ENCODE assay signal across 7 mouse cellular contexts in the genomic region with DNA sequence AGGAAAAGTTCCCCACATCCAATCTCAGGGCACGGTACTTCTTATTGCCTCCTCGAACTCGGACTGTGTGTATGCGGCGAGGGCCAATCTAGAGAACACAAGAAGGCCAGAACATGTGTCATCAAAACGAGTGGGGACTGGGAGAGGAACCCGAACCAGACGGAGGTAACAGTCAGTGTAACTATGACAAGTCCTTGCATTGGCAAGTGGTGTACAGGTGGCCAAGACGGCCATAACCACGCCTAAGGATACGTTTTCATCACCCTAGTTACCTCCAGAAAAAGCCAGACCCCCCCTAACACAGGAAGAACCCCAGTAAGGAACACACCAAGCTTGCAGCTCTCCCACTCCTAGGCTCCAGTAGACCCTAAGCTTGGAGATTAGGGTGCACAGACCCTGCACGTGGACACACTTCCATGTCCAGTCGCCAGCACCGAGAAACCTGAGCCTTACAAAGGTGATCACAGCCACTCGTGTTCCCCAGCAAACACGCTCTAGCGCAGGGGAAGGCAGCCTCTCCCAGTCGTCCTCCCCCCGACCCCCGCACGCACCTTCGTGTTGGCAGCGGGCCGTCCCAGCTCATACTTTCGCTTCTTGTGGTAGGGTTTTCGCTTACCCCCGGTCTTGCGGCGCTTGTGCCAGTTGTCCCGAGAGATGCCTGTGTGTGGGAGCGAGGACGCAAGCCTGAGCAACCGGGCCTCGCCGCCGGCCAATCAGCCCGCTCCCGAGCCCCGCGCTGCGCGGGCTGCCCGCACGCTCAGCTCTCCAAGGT. TPM values are rescaled to one million over a fixed set of nuclear protein-coding genes. Genes with fewer than 3 reads are reported as not detected.
DNase-seq lines count a peak whose midpoint lies in the region; ATAC-seq lines count a peak whose summit lies in the region.

No protein-coding gene starts in this region.

- peak overlapping the region; percentile 99 for H3K9ac ChIP-seq in lung, embryonic 16.5 days (ENCODE audit: low read length)
- H3K9ac ChIP-seq in hindbrain, embryonic 11.5 days (ENCODE audit: low read depth, low read length): peak overlapping the region; percentile 97

- peak overlapping the region; percentile 87 for H3K4me2 ChIP-seq in lung, embryonic 16.5 days (ENCODE audit: low read depth, low read length)
- peak overlapping the region; percentile 92 for H3K4me2 ChIP-seq in hindbrain, embryonic 11.5 days (replicated peaks; ENCODE audit: low read depth, low read length)

- DNase-seq in lung, postnatal 4 days: no peak
- DNase-seq in embryonic facial prominence, embryonic 10.5 days (ENCODE audit: low spot score): peak; percentile 41
- peak; percentile 40 for DNase-seq in hindbrain, embryonic 11.5 days (ENCODE audit: low spot score)
- no peak for DNase-seq in yolk sac, embryonic 10.5 days (ENCODE audit: low spot score)

- H3K27ac ChIP-seq in lung, embryonic 16.5 days (ENCODE audit: low read length): peak overlapping the region; percentile 93
- peak overlapping the region; percentile 100 for H3K27ac ChIP-seq in embryonic facial prominence, embryonic 10.5 days (replicated peaks)
- H3K27ac ChIP-seq in hindbrain, embryonic 11.5 days (ENCODE audit: low read depth, low read length): peak overlapping the region; percentile 90

- WGBS in lung, embryonic 16.5 days: under 1% methylated on average over 44 of the region's 44 CpGs
- WGBS in embryonic facial prominence, embryonic 10.5 days: 1% methylated on average over 44 of the region's 44 CpGs
- WGBS in hindbrain, embryonic 11.5 days: 3% methylated on average over 44 of the region's 44 CpGs

- peaks cover 17% of the 10 kb centered on the region for H3K4me1 ChIP-seq in lung, embryonic 16.5 days (replicated peaks; ENCODE audit: control insufficient read depth, insufficient read depth, low read length)
- peaks cover 23% of the 10 kb centered on the region for H3K4me1 ChIP-seq in embryonic facial prominence, embryonic 10.5 days
- H3K4me1 ChIP-seq in hindbrain, embryonic 11.5 days (replicated peaks; ENCODE audit: control insufficient read depth, insufficient read depth, low read length): no peaks in the 10 kb centered on the region; the same call in none of the 2 replicates

- no peaks in the 10 kb centered on the region for H3K27me3 ChIP-seq in lung, embryonic 16.5 days (ENCODE audit: control insufficient read depth, insufficient read depth, low read depth, low read length)
- no peaks in the 10 kb centered on the region for H3K27me3 ChIP-seq in embryonic facial prominence, embryonic 10.5 days (replicated peaks; ENCODE audit: low read depth, poor library complexity, severe bottlenecking)
- no peaks in the 10 kb centered on the region for H3K27me3 ChIP-seq in hindbrain, embryonic 11.5 days (ENCODE audit: control insufficient read depth, insufficient read depth, low read length)

- H3K4me3 ChIP-seq in lung, embryonic 16.5 days (ENCODE audit: low read length): peak overlapping the region; percentile 92
- H3K4me3 ChIP-seq in embryonic facial prominence, embryonic 10.5 days: peak overlapping the region; percentile 89
- peak overlapping the region; percentile 99 for H3K4me3 ChIP-seq in hindbrain, embryonic 11.5 days (ENCODE audit: low read depth, low read length)

- H3K36me3 ChIP-seq in lung, embryonic 16.5 days (ENCODE audit: control insufficient read depth, insufficient read depth, low read length): peaks cover 45% of the 10 kb centered on the region
- H3K36me3 ChIP-seq in embryonic facial prominence, embryonic 10.5 days (replicated peaks): peaks cover 70% of the 10 kb centered on the region
- peaks cover 32% of the 10 kb centered on the region for H3K36me3 ChIP-seq in hindbrain, embryonic 11.5 days (ENCODE audit: control insufficient read depth, insufficient read depth, low read length)

- ATAC-seq in lung, embryonic 16.5 days (ENCODE audit: low read depth): peak; percentile 8
- ATAC-seq in hindbrain, embryonic 11.5 days (ENCODE audit: low FRiP score): peak; percentile 3; the same call in 1 of the 2 replicates
- peak; percentile 18 for ATAC-seq in megakaryocyte-erythroid progenitor cell, adult 5-6 weeks (replicated peaks; ENCODE audit: low FRiP score, low TSS enrichment, poor library complexity, severe bottlenecking)
- no peak for ATAC-seq in frontal cortex, adult (ENCODE audit: low TSS enrichment)

- H3K9me3 ChIP-seq in lung, embryonic 16.5 days (ENCODE audit: control insufficient read depth, low read length): no peaks in the 10 kb centered on the region
- no peaks in the 10 kb centered on the region for H3K9me3 ChIP-seq in embryonic facial prominence, embryonic 10.5 days
- no peaks in the 10 kb centered on the region for H3K9me3 ChIP-seq in hindbrain, embryonic 11.5 days (ENCODE audit: control insufficient read depth, low read length)

RNA-seq across cellular contexts. Expression of a gene that starts 0.8 kb away (rescaled TPM):
- polyA plus RNA-seq in lung, embryonic 16.5 days (2015; fragmentation: Nextera tagmentation; extraction: Ambion mirVana): 858 and 904 TPM in 2 replicates
- polyA plus RNA-seq in embryonic facial prominence, embryonic 10.5 days (2016; fragmentation: Nextera tagmentation; extraction: Ambion mirVana): 897 and 923 TPM in 2 replicates
- polyA plus RNA-seq in hindbrain, embryonic 11.5 days (2014; fragmentation: Nextera tagmentation; extraction: Ambion mirVana): 779 and 892 TPM in 2 replicates
- total RNA-seq in megakaryocyte-erythroid progenitor cell, adult 5-6 weeks (2014; fragmentation: Nextera tagmentation): 5,319 and 5,634 TPM in 2 replicates
- total RNA-seq in megakaryocyte-erythroid progenitor cell, adult 5-6 weeks (2017): 1,767 and 2,088 TPM in 2 replicates

RNA-seq across cellular contexts. Expression of a gene that starts 21.4 kb away (rescaled TPM):
- 3.0 and 3.2 TPM in 2 replicates for polyA plus RNA-seq in lung, embryonic 16.5 days (2015; fragmentation: Nextera tagmentation; extraction: Ambion mirVana)
- 7.9 and 15.1 TPM in 2 replicates for polyA plus RNA-seq in embryonic facial prominence, embryonic 10.5 days (2016; fragmentation: Nextera tagmentation; extraction: Ambion mirVana)
- 31.3 and 37.1 TPM in 2 replicates for polyA plus RNA-seq in hindbrain, embryonic 11.5 days (2014; fragmentation: Nextera tagmentation; extraction: Ambion mirVana)
- 0.66 and 1.8 TPM in 2 replicates for total RNA-seq in megakaryocyte-erythroid progenitor cell, adult 5-6 weeks (2014; fragmentation: Nextera tagmentation)
- total RNA-seq in megakaryocyte-erythroid progenitor cell, adult 5-6 weeks (2017): 0.94 and 2.8 TPM in 2 replicates

RNA-seq across cellular contexts. Expression of a gene that starts 27.2 kb away (rescaled TPM):
- 70.7 and 77.6 TPM in 2 replicates for polyA plus RNA-seq in lung, embryonic 16.5 days (2015; fragmentation: Nextera tagmentation; extraction: Ambion mirVana)
- polyA plus RNA-seq in embryonic facial prominence, embryonic 10.5 days (2016; fragmentation: Nextera tagmentation; extraction: Ambion mirVana): 115 and 119 TPM in 2 replicates
- polyA plus RNA-seq in hindbrain, embryonic 11.5 days (2014; fragmentation: Nextera tagmentation; extraction: Ambion mirVana): 77.5 and 86.2 TPM in 2 replicates
- 28.1 and 34.2 TPM in 2 replicates for total RNA-seq in megakaryocyte-erythroid progenitor cell, adult 5-6 weeks (2014; fragmentation: Nextera tagmentation)
- 28.9 and 29.6 TPM in 2 replicates for total RNA-seq in megakaryocyte-erythroid progenitor cell, adult 5-6 weeks (2017)

RNA-seq across cellular contexts. Expression of a gene that starts 28.6 kb away (rescaled TPM):
- polyA plus RNA-seq in lung, embryonic 16.5 days (2015; fragmentation: Nextera tagmentation; extraction: Ambion mirVana): 3.6 and 5.1 TPM in 2 replicates
- polyA plus RNA-seq in embryonic facial prominence, embryonic 10.5 days (2016; fragmentation: Nextera tagmentation; extraction: Ambion mirVana): not detected in 2 replicates
- 0.60 TPM in 1 of 2 replicates, not detected in the other for polyA plus RNA-seq in hindbrain, embryonic 11.5 days (2014; fragmentation: Nextera tagmentation; extraction: Ambion mirVana)
- not detected in 2 replicates for total RNA-seq in megakaryocyte-erythroid progenitor cell, adult 5-6 weeks (2014; fragmentation: Nextera tagmentation)
- total RNA-seq in megakaryocyte-erythroid progenitor cell, adult 5-6 weeks (2017): not detected in 2 replicates

RNA-seq across cellular contexts. Expression of a gene that starts 29.7 kb away (rescaled TPM):
- 4.5 and 4.9 TPM in 2 replicates for polyA plus RNA-seq in lung, embryonic 16.5 days (2015; fragmentation: Nextera tagmentation; extraction: Ambion mirVana)
- polyA plus RNA-seq in embryonic facial prominence, embryonic 10.5 days (2016; fragmentation: Nextera tagmentation; extraction: Ambion mirVana): 3.6 and 4.0 TPM in 2 replicates
- polyA plus RNA-seq in hindbrain, embryonic 11.5 days (2014; fragmentation: Nextera tagmentation; extraction: Ambion mirVana): 3.6 and 3.8 TPM in 2 replicates
- 17.5 and 19.1 TPM in 2 replicates for total RNA-seq in megakaryocyte-erythroid progenitor cell, adult 5-6 weeks (2014; fragmentation: Nextera tagmentation)
- 7.7 and 15.6 TPM in 2 replicates for total RNA-seq in megakaryocyte-erythroid progenitor cell, adult 5-6 weeks (2017)

Comparison
In these comparisons a context has a peak if more than half of its experiments do, and no peak if none do; other contexts are left out.
1. DNase-seq: peak in embryonic facial prominence, embryonic 10.5 days (single experiment) and hindbrain, embryonic 11.5 days (single experiment); none in lung, postnatal 4 days (0 of 2) and yolk sac, embryonic 10.5 days (single experiment).
2. Peak in every context shown above with its lines, with median percentiles within 50 percentile points of each other: H3K27ac ChIP-seq and H3K4me3 ChIP-seq.